19 mouse cellular contexts compared by ENCODE assay signal in the genomic region with DNA sequence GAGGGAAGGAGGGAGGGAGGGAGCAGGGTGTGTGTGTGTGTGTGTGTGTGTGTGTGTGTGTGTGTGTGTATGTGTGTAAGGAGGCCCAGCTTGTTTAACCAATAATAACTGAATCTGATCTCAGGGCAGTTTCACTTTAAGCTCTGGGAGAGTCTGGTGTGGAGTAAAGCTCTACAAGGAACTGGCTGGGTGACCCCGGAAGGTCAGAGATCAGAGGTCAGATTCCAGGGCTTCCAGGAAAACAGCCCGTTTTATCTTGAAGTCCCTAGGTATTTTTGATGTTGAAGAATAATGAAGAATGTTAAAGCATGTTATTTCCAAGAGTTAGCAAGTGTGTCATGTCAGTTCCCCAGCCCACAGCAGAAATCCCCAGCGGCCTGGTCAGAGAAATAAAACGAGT.
A peak's percentile ranks its signal among the peaks of the same experiment; 100 is the strongest.
DNase-seq lines count a peak whose midpoint lies in the region; ATAC-seq and TF ChIP-seq lines count a peak whose summit lies in the region.
"Had no signal": no experiment of that assay in that cellular context is flagged by ENCODE, and none has a peak within 500 bp of the region (broad histone marks: within the 10 kb centered on the region; RNA-seq: fewer than 3 reads in every experiment).

No protein-coding gene starts in this region.

- no peaks in the 10 kb centered on the region for H3K27me3 ChIP-seq in heart, embryonic 10.5 days (ENCODE audit: insufficient read depth, poor library complexity, severe bottlenecking)
- no peaks in the 10 kb centered on the region for H3K27me3 ChIP-seq in kidney, adult 2 months (replicated peaks; ENCODE audit: control insufficient read depth, insufficient read depth, low read length)
- no peaks in the 10 kb centered on the region for H3K27me3 ChIP-seq in kidney, embryonic 16.5 days (ENCODE audit: insufficient read depth, low read length)
- H3K27me3 ChIP-seq: liver, embryonic 12.5 days; midbrain, embryonic 13.5 days had no signal

- intact Hi-C loops in heart, postnatal 14 days (cut with DNase I): no loop called here

- peak overlapping the region; percentile 33; the same call in 1 of the 2 replicates for H3K27ac ChIP-seq in heart, embryonic 10.5 days
- no peak overlapping the region for H3K27ac ChIP-seq in kidney, adult 2 months (ENCODE audit: insufficient read depth, low read depth, low read length)
- H3K27ac ChIP-seq in kidney, embryonic 16.5 days (ENCODE audit: low read length): no peak overlapping the region
- H3K27ac ChIP-seq: hindbrain, embryonic 14.5 days; left cerebral cortex, adult 2 months; liver, embryonic 12.5 days; macrophage; midbrain, embryonic 13.5 days had no signal

- no peaks in the 10 kb centered on the region for H3K36me3 ChIP-seq in heart, embryonic 10.5 days
- H3K36me3 ChIP-seq in kidney, adult 2 months (ENCODE audit: control insufficient read depth, insufficient read depth, low read length): no peaks in the 10 kb centered on the region
- H3K36me3 ChIP-seq in kidney, embryonic 16.5 days (ENCODE audit: insufficient read depth, low read length): no peaks in the 10 kb centered on the region
- H3K36me3 ChIP-seq: liver, embryonic 12.5 days; midbrain, embryonic 13.5 days had no signal

- no peak for TF ChIP-seq CTCF in kidney, adult 2 months (conservative IDR thresholded peaks at IDR 0.05; ENCODE audit: insufficient read depth, insufficient read length, low read depth, low read length)

- H3K9ac ChIP-seq in kidney, embryonic 16.5 days (replicated peaks; ENCODE audit: low read length): no peak overlapping the region
- H3K9ac ChIP-seq: forebrain, postnatal 0 days; hindbrain, embryonic 14.5 days; liver, embryonic 12.5 days; lung, embryonic 14.5 days; midbrain, embryonic 13.5 days had no signal

- 57% methylated on average over 4 of the region's 4 CpGs for WGBS in heart, embryonic 10.5 days
- WGBS in kidney, adult 2 months: 41% methylated on average over 4 of the region's 4 CpGs
- 55% methylated on average over 4 of the region's 4 CpGs for WGBS in kidney, embryonic 16.5 days

- ATAC-seq in kidney, embryonic 16.5 days (ENCODE audit: low FRiP score, low TSS enrichment): no peak
- ATAC-seq: activated CD4-positive, CD25-positive, alpha-beta regulatory T cell, adult 4 months; forebrain, postnatal 0 days; intestine, embryonic 16.5 days; liver, embryonic 12.5 days; midbrain, embryonic 13.5 days had no signal

- no peak overlapping the region for H3K4me2 ChIP-seq in kidney, embryonic 16.5 days (replicated peaks; ENCODE audit: low read depth, low read length)
- H3K4me2 ChIP-seq: hindbrain, embryonic 14.5 days; liver, embryonic 12.5 days; lung, embryonic 14.5 days; midbrain, embryonic 13.5 days had no signal

- DNase-seq in heart, embryonic 10.5 days (ENCODE audit: low spot score): no peak
- no peak for DNase-seq in heart, postnatal 14 days
- peak; percentile 60 for DNase-seq in kidney, adult 2 months
- peak; percentile 19 for DNase-seq in ZHBTc4 (ENCODE audit: low read depth, low spot score)
- DNase-seq in embryo, embryonic 9.5 days (ENCODE audit: extremely low spot score): peak; percentile 58
- no peak for DNase-seq in lung, postnatal 25 days (ENCODE audit: low spot score)
- DNase-seq: adrenal gland, postnatal 14 days; cerebellum, adult 11-12 months; cerebellum, postnatal 36 days; forebrain, postnatal 0 days; lung, embryonic 14.5 days had no signal

- H3K9me3 ChIP-seq in heart, embryonic 10.5 days: no peaks in the 10 kb centered on the region
- H3K9me3 ChIP-seq in kidney, embryonic 16.5 days (ENCODE audit: low read length): no peaks in the 10 kb centered on the region
- H3K9me3 ChIP-seq: liver, embryonic 12.5 days; midbrain, embryonic 13.5 days had no signal

- no peak overlapping the region for H3K4me3 ChIP-seq in heart, embryonic 10.5 days
- no peak overlapping the region for H3K4me3 ChIP-seq in kidney, adult 2 months (ENCODE audit: insufficient read depth, low read depth, low read length)
- H3K4me3 ChIP-seq in kidney, embryonic 16.5 days (ENCODE audit: low read length): no peak overlapping the region
- H3K4me3 ChIP-seq: left cerebral cortex, adult 2 months; liver, embryonic 12.5 days; midbrain, embryonic 13.5 days had no signal

- TF ChIP-seq POLR2A in kidney, adult 2 months (IDR thresholded peaks at IDR 0.05; ENCODE audit: low read depth, low read length): no peak

- H3K4me1 ChIP-seq in heart, embryonic 10.5 days: peaks cover 11% of the 10 kb centered on the region; the same call in 1 of the 2 replicates
- peaks cover 6% of the 10 kb centered on the region; the same call in 1 of the 2 replicates for H3K4me1 ChIP-seq in kidney, adult 2 months (ENCODE audit: control insufficient read depth, insufficient read depth, low read length)
- H3K4me1 ChIP-seq in kidney, embryonic 16.5 days (ENCODE audit: insufficient read depth, low read length): peaks cover 7% of the 10 kb centered on the region; the same call in 1 of the 2 replicates
- H3K4me1 ChIP-seq: liver, embryonic 12.5 days had no signal

Comparison
In these comparisons a context has a peak if more than half of its experiments do, and no peak if none do; other contexts are left out.
1. DNase-seq: peak in kidney, adult 2 months (single experiment), ZHBTc4 (single experiment) and embryo, embryonic 9.5 days (single experiment); none in heart, embryonic 10.5 days (single experiment), heart, postnatal 14 days (0 of 2) and lung, postnatal 25 days (single experiment).